Mouse (Mus musculus): ENCODE results near the gene Pkd1l2. TPM values are rescaled to one million over a fixed set of nuclear protein-coding genes. Genes with fewer than 3 reads are reported as not detected.

Pkd1l2 gene
- 0.43 and 0.57 TPM in 2 replicates for polyA plus RNA-seq (2015; fragmentation: Nextera tagmentation; extraction: Ambion mirVana)

GRCm38 (mm10) chr8:117082399-117082872 is at the start of gene Pkd1l2:
Gene Pkd1l2 (minus strand): TSS chr8:117082449.

GRCm38 (mm10) chr8:117095647-117096046 is 13.4 kb upstream of the Pkd1l2 start, which contains the start of gene Bco1:
Gene Bco1 (plus strand): TSS chr8:117095854.

GRCm38 (mm10) chr8:116993095-116993867 is 89.0 kb downstream of the Pkd1l2 start, which contains the start of gene Gcsh:
Gene Gcsh (minus strand): TSS chr8:116993537.

GRCm38 (mm10) chr8:116978631-116979256 is 103.5 kb downstream of the Pkd1l2 start, which contains the start of gene 1700030J22Rik:
Gene 1700030J22Rik (minus strand): TSS chr8:116978959.

Other genes starting within 250 kb of the Pkd1l2 start
- gene Cmc2, start 161.0 kb downstream of the Pkd1l2 start, polyA plus RNA-seq (2015; fragmentation: Nextera tagmentation; extraction: Ambion mirVana) = 32.7 and 38.6 TPM in 2 replicates
- 5.0 and 5.7 TPM in 2 replicates for gene Cenpn, start 160.7 kb downstream of the Pkd1l2 start, polyA plus RNA-seq (2015; fragmentation: Nextera tagmentation; extraction: Ambion mirVana)
- gene Atmin, start 139.1 kb downstream of the Pkd1l2 start, polyA plus RNA-seq (2015; fragmentation: Nextera tagmentation; extraction: Ambion mirVana) = 19.2 and 20.6 TPM in 2 replicates
- gene 1700030J22Rik, start 103.5 kb downstream of the Pkd1l2 start, polyA plus RNA-seq (2015; fragmentation: Nextera tagmentation; extraction: Ambion mirVana) = 5.2 and 6.5 TPM in 2 replicates
- 126 and 131 TPM in 2 replicates for gene Gcsh, start 88.9 kb downstream of the Pkd1l2 start, polyA plus RNA-seq (2015; fragmentation: Nextera tagmentation; extraction: Ambion mirVana)
- gene Bco1, start 13.4 kb upstream of the Pkd1l2 start, polyA plus RNA-seq (2015; fragmentation: Nextera tagmentation; extraction: Ambion mirVana) = 0.37 and 0.38 TPM in 2 replicates
- gene Gan, start 75.7 kb upstream of the Pkd1l2 start, polyA plus RNA-seq (2015; fragmentation: Nextera tagmentation; extraction: Ambion mirVana) = 5.6 and 6.2 TPM in 2 replicates
- 225 and 229 TPM in 2 replicates for gene Cmip, start 174.6 kb upstream of the Pkd1l2 start, polyA plus RNA-seq (2015; fragmentation: Nextera tagmentation; extraction: Ambion mirVana)